Mouse (Mus musculus) mammary gland, adult 2 months (tissue): ENCODE measurements around the gene Rpl22l1. TPM values are rescaled to one million over a fixed set of nuclear protein-coding genes. Genes with fewer than 3 reads are reported as not detected.

Experiments
- polyA plus RNA-seq: library from polyadenylated mRNA; depleted of rRNA; stranded (reverse); fragments of >200 nt; gene quantifications from 2 replicates; pipeline ENCODE4 v1.2.3, GENCODE M21; 2012; ENCODE audit warnings: low replicate concordance; rRNA removed

Gene Rpl22l1
- 3.4 and 9.1 TPM in 2 replicates for polyA plus RNA-seq

GRCm38 (mm10) chr3:28805301-28806097 lies at the start of gene Rpl22l1:
Gene Rpl22l1 (plus strand): TSS chr3:28805436.

GRCm38 (mm10) chr3:28780994-28781393 lies 24.2 kb upstream of the Rpl22l1 start, which contains the start of gene Eif5a2:
Gene Eif5a2 (plus strand): TSS chr3:28781276.

Other genes starting within 250 kb of the Rpl22l1 start
- gene Slc2a2, start 107.5 kb upstream of the Rpl22l1 start, polyA plus RNA-seq, result 0.04 and 0.24 TPM in 2 replicates
- gene Eif5a2, start 24.2 kb upstream of the Rpl22l1 start, polyA plus RNA-seq, result 0.56 and 1.6 TPM in 2 replicates
- gene Gm1527, start 87.2 kb downstream of the Rpl22l1 start, polyA plus RNA-seq, result not detected in 2 replicates